Mouse (Mus musculus) cerebellum, adult 2 months (tissue): ENCODE measurements around the gene Epb41. TPM values are rescaled to one million over a fixed set of nuclear protein-coding genes. Genes with fewer than 3 reads are reported as not detected.

Experiments
- DNase-seq, 2 experiments: peaks; one replicate each; pipeline ENCODE4 v3.0.0; 2021
- H3K27ac ChIP-seq: fragments of 200-500 bp; 2 replicates; pipeline ENCODE4 v1.5.1; 2012; ENCODE audit warnings: low read length, control low read depth, inconsistent platforms; ENCODE audit not compliant: insufficient read depth
- H3K27me3 ChIP-seq: fragments of 200-500 bp; 2 replicates; pipeline ENCODE4 v1.6.1; 2012; ENCODE audit warnings: inconsistent platforms, mild to moderate bottlenecking, low read length, moderate library complexity; ENCODE audit not compliant: control insufficient read depth, insufficient read depth
- H3K4me1 ChIP-seq: fragments of 200-500 bp; 2 replicates; pipeline ENCODE4 v1.6.1; 2011; ENCODE audit warnings: low read length; ENCODE audit not compliant: control insufficient read depth, insufficient read depth
- H3K4me3 ChIP-seq: fragments of 200-500 bp; replicated peaks from 2 replicates; pipeline ENCODE3; 2011; ENCODE audit warnings: mild to moderate bottlenecking, low read depth, low read length, control low read depth; ENCODE audit not compliant: insufficient read depth
- CTCF ChIP-seq: fragments of 200-500 bp; IDR thresholded peaks from 2 replicates; pipeline ENCODE4 v1.5.1; 2011; ENCODE audit warnings: low read depth, mild to moderate bottlenecking, control low read depth, low read length, moderate library complexity, borderline replicate concordance; ENCODE audit not compliant: insufficient read depth
- POLR2A ChIP-seq: fragments of 200-500 bp; IDR thresholded peaks from 2 replicates; pipeline ENCODE4 v1.6.1; 2011; ENCODE audit warnings: low read length, control low read depth, borderline replicate concordance; ENCODE audit not compliant: insufficient read depth
- WGBS: fragments of 180-500 bp; shearing (Covaris S2); methylation state at CpG from one replicate; pipeline ENCODE4 v1.1.7; 2018; 5-methylcytosine and 5-hydroxymethylcytosine counted together
- polyA plus RNA-seq: library from polyadenylated mRNA; depleted of rRNA; stranded (reverse); fragments of >200 nt; gene quantifications from 2 replicates; pipeline ENCODE4 v1.2.3, GENCODE M21; 2012

The Epb41 gene
- polyA plus RNA-seq, 1 experiment = 174 TPM

DNA sequence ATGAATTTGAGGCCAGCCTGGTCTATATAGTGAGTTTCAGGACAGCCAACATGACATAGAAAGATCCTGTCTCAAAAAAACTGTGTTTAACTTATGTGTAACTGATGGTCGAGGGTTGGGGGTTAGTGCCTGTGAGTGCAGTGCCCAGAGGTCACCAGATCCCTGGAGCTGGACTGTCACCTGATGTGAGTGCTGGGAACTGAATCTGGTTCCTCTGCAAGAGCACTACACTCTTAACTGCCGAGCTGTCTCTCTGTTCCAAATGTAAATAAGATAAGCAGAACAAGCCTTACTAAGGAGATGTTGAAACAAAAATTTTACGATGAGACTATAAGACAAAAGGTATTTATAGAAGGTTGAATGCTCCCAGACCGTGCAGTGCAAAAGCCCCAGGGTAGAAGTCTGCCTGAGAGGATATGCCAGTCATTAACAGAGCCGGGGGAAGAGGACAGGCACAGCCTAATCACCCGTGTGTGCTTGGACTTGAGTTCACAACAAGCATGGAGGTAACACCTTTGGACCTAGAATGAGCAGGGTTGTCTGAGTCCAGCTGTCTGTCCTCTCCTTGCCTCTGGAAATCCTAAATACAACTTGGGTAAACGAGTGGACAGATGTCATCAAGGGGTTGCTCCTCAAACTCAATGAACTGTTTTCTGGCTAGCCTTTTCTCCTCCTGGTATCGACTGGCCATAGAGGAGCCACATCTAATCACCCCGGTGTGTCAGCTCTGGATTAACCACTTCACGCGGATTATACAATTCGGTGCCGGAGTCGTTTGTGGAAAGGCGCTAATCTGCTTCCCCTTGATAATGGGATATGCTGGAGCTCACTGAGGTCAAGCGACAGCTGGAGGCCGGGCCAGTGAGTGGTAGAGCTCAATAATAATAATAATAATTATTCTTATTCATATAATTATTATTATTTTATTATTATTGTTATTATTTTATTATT lies 11.9 kb downstream of the Epb41 start:
- no peak overlapping the region for H3K27ac ChIP-seq
- H3K27me3 ChIP-seq = no peaks in the 10 kb centered on the region
- no peak overlapping the region for H3K4me3 ChIP-seq
- peaks cover 39% of the 10 kb centered on the region for H3K4me1 ChIP-seq
- 80% methylated on average over 17 of the region's 17 CpGs for WGBS
- DNase-seq = no peak
- TF ChIP-seq CTCF = no peak
- TF ChIP-seq POLR2A = no peak

- DNase-seq = no peak
- Histone ChIP-seq H3K4me3 (no peak overlapping the region), H3K27ac (no peak overlapping the region), H3K27me3 (no peaks in the 10 kb centered on the region), H3K4me1 (peaks cover 31% of the 10 kb centered on the region)
- TF ChIP-seq POLR2A (no peak), CTCF (no peak)
- 73% methylated on average over 8 of the region's 8 CpGs for WGBS
Observed at GRCm38 (mm10) chr4:132062289-132062688, 12.8 kb downstream of the Epb41 start.

DNA sequence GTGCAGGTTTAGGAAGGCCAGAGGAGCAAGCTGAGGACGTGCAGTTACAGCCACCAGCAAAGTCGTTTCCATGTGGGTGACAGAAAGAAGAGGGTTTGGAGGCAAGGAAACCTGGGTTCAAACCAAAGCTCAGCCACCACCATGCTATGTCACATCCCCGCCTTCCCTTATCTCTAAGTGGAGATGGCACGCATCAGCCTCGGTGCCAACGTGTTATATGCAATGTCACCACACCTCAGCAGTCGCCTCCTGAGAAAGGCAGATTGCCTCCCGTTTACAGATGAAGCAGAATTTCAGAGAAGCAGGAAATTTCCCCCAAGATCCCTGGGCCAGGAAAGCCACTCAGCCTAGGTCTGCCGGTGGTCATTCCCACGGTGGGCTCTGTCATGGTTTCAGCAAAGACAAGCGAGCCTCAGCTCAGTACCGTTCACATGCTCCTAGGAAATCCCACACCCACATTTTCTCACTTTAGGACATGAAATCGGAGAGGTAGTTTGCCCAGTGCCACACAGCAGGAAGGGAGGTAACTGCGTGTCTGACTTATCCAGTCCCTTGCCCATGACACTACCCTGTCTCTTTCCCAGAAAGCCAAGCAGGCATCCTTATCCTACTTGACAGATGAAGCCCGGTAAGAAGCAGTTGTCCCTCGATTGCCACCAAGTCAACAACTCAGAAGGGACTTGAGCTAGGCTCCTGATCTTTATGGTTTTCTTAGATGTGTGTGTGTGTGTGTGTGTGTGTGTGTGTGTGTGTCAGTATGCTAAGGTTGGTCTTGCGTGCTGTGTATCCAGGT lies 14.9 kb downstream of the Epb41 start:
- Histone ChIP-seq H3K4me3 (no peak overlapping the region), H3K27ac (no peak overlapping the region), H3K4me1 (peaks cover 13% of the 10 kb centered on the region), H3K27me3 (no peaks in the 10 kb centered on the region)
- no peak for DNase-seq
- 59% methylated on average over 17 of the region's 17 CpGs for WGBS
- TF ChIP-seq CTCF (no peak), POLR2A (no peak)

GRCm38 (mm10) chr4:132059541-132059940 lies 15.6 kb downstream of the Epb41 start:
- 94% methylated on average over 2 of the region's 2 CpGs for WGBS
- no peak for DNase-seq
- Histone ChIP-seq H3K4me3 (no peak overlapping the region), H3K27ac (no peak overlapping the region), H3K4me1 (peaks cover 10% of the 10 kb centered on the region), H3K27me3 (no peaks in the 10 kb centered on the region)
- TF ChIP-seq CTCF = no peak
- TF ChIP-seq POLR2A = no peak

DNA sequence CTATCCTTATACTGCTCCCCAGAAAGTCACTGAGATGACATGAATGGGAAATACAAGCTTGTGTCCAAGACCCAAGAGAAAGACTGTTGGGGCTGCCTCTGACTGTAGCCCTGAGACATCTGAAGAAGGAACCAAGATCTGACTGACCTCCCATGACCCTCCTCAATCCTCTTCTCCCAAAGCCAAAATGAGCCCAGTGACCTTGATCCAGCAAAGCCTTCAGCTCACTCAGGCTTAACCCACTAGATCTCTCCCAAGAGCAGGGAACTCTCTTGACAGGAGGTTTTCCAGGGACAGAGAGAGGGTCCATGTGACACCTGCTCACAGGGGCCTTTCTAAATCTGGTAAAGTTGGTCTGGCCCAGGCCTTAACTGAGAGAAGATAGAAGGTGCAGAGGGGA lies 17.8 kb downstream of the Epb41 start:
- Histone ChIP-seq H3K27ac (no peak overlapping the region), H3K27me3 (no peaks in the 10 kb centered on the region), H3K4me1 (peaks cover 10% of the 10 kb centered on the region), H3K4me3 (no peak overlapping the region)
- TF ChIP-seq CTCF (no peak), POLR2A (no peak)
- DNase-seq = no peak

- TF ChIP-seq POLR2A (no peak), CTCF (no peak)
- DNase-seq = no peak
- Histone ChIP-seq H3K4me3 (no peak overlapping the region), H3K4me1 (peaks cover 15% of the 10 kb centered on the region), H3K27ac (no peak overlapping the region), H3K27me3 (no peaks in the 10 kb centered on the region)
- WGBS = 53% methylated on average over 10 of the region's 10 CpGs
Observed at GRCm38 (mm10) chr4:132051321-132052275, 23.5 kb downstream of the Epb41 start.
